Mouse (Mus musculus): ENCODE results near the gene Wdr34. TPM values are rescaled to one million over a fixed set of nuclear protein-coding genes. Genes with fewer than 3 reads are reported as not detected.

The Wdr34 gene
- polyA plus RNA-seq, 1 experiment from 2014 or later, result 17.5 TPM

- Histone ChIP-seq H3K4me3 (ENCODE audit: low read depth, low read length) (peak overlapping the region; percentile 18; the same call in 1 of the 2 replicates), H3K4me2 (peak overlapping the region; percentile 58), H3K9me3 (replicated peaks; ENCODE audit: control insufficient read depth, low read length) (no peaks in the 10 kb centered on the region), H3K27me3 (ENCODE audit: control insufficient read depth, insufficient read depth, low read length) (no peaks in the 10 kb centered on the region), H3K36me3 (ENCODE audit: control insufficient read depth, insufficient read depth, low read length) (0 out of 2 replicates have a peak, but pooled peaks cover 4% of the 10 kb centered on the region), H3K9ac (ENCODE audit: low read depth, low read length) (peak overlapping the region; percentile 58), H3K27ac (ENCODE audit: low read depth, low read length) (no peak overlapping the region), H3K4me1 (ENCODE audit: control insufficient read depth, insufficient read depth, low read length) (0 out of 2 replicates have a peak, but pooled peaks cover 4% of the 10 kb centered on the region)
- 7% methylated on average over 12 of the region's 12 CpGs for WGBS (ENCODE audit: insufficient replicate concordance)
- ATAC-seq (replicated peaks; ENCODE audit: insufficient number of reproducible peaks, low FRiP score, low TSS enrichment), result 0 out of 2 replicates have a peak, but pooled peaks have one; percentile 33
Measured at GRCm38 (mm10) chr2:30084632-30085031, 36.0 kb upstream of the Wdr34 start.

GRCm38 (mm10) chr2:30084113-30084512, 35.4 kb upstream of the Wdr34 start:
- Histone ChIP-seq H3K4me1 (ENCODE audit: control insufficient read depth, insufficient read depth, low read length) (peaks cover 9% of the 10 kb centered on the region; the same call in 1 of the 2 replicates), H3K27ac (ENCODE audit: low read depth, low read length) (no peak overlapping the region), H3K27me3 (ENCODE audit: control insufficient read depth, insufficient read depth, low read length) (no peaks in the 10 kb centered on the region), H3K4me3 (ENCODE audit: low read depth, low read length) (no peak overlapping the region), H3K36me3 (ENCODE audit: control insufficient read depth, insufficient read depth, low read length) (0 out of 2 replicates have a peak, but pooled peaks cover 4% of the 10 kb centered on the region), H3K9ac (ENCODE audit: low read depth, low read length) (no peak overlapping the region), H3K4me2 (peak overlapping the region; percentile 58), H3K9me3 (replicated peaks; ENCODE audit: control insufficient read depth, low read length) (no peaks in the 10 kb centered on the region)
- WGBS (ENCODE audit: insufficient replicate concordance), result 54% methylated on average over 5 of the region's 5 CpGs
- ATAC-seq (replicated peaks; ENCODE audit: insufficient number of reproducible peaks, low FRiP score, low TSS enrichment), result no peak

- Histone ChIP-seq H3K27ac (ENCODE audit: low read depth, low read length) (no peak overlapping the region), H3K4me1 (ENCODE audit: control insufficient read depth, insufficient read depth, low read length) (peaks cover 16% of the 10 kb centered on the region), H3K9me3 (replicated peaks; ENCODE audit: control insufficient read depth, low read length) (no peaks in the 10 kb centered on the region), H3K9ac (ENCODE audit: low read depth, low read length) (no peak overlapping the region), H3K4me2 (no peak overlapping the region), H3K36me3 (ENCODE audit: control insufficient read depth, insufficient read depth, low read length) (no peaks in the 10 kb centered on the region), H3K27me3 (ENCODE audit: control insufficient read depth, insufficient read depth, low read length) (no peaks in the 10 kb centered on the region), H3K4me3 (ENCODE audit: low read depth, low read length) (no peak overlapping the region)
- 86% methylated on average over 15 of the region's 15 CpGs for WGBS (ENCODE audit: insufficient replicate concordance)
- ATAC-seq (replicated peaks; ENCODE audit: insufficient number of reproducible peaks, low FRiP score, low TSS enrichment), result no peak
Measured at GRCm38 (mm10) chr2:30080181-30080800, 31.6 kb upstream of the Wdr34 start.

- Histone ChIP-seq H3K27me3 (ENCODE audit: control insufficient read depth, insufficient read depth, low read length) (no peaks in the 10 kb centered on the region), H3K9ac (ENCODE audit: low read depth, low read length) (peak overlapping the region; percentile 54), H3K9me3 (replicated peaks; ENCODE audit: control insufficient read depth, low read length) (no peaks in the 10 kb centered on the region), H3K27ac (ENCODE audit: low read depth, low read length) (peak overlapping the region; percentile 86), H3K36me3 (ENCODE audit: control insufficient read depth, insufficient read depth, low read length) (no peaks in the 10 kb centered on the region), H3K4me2 (peak overlapping the region; percentile 96), H3K4me1 (ENCODE audit: control insufficient read depth, insufficient read depth, low read length) (peaks cover 13% of the 10 kb centered on the region), H3K4me3 (ENCODE audit: low read depth, low read length) (no peak overlapping the region)
- 60% methylated on average over 4 of the region's 4 CpGs for WGBS (ENCODE audit: insufficient replicate concordance)
- ATAC-seq (replicated peaks; ENCODE audit: insufficient number of reproducible peaks, low FRiP score, low TSS enrichment), result no peak
Measured at GRCm38 (mm10) chr2:30078760-30079159, 30.1 kb upstream of the Wdr34 start.

- H3K9me3 ChIP-seq (replicated peaks; ENCODE audit: control insufficient read depth, low read length), result no peaks in the 10 kb centered on the region
- H3K27ac ChIP-seq (ENCODE audit: low read depth, low read length), result peak overlapping the region; percentile 86
- H3K27me3 ChIP-seq (ENCODE audit: control insufficient read depth, insufficient read depth, low read length), result no peaks in the 10 kb centered on the region
- no peaks in the 10 kb centered on the region for H3K36me3 ChIP-seq (ENCODE audit: control insufficient read depth, insufficient read depth, low read length)
- peak overlapping the region; percentile 64 for H3K4me3 ChIP-seq (ENCODE audit: low read depth, low read length)
- ATAC-seq (replicated peaks; ENCODE audit: insufficient number of reproducible peaks, low FRiP score, low TSS enrichment), result peak; percentile 29; the same call in 1 of the 2 replicates
- WGBS (ENCODE audit: insufficient replicate concordance), result 9% methylated on average over 10 of the region's 10 CpGs
- H3K4me2 ChIP-seq, result peak overlapping the region; percentile 96
- H3K4me1 ChIP-seq (ENCODE audit: control insufficient read depth, insufficient read depth, low read length), result peaks cover 13% of the 10 kb centered on the region
- peak overlapping the region; percentile 81 for H3K9ac ChIP-seq (ENCODE audit: low read depth, low read length)
Measured at GRCm38 (mm10) chr2:30078349-30078712, 29.6 kb upstream of the Wdr34 start.

- WGBS (ENCODE audit: insufficient replicate concordance), result 1% methylated on average over 53 of the region's 53 CpGs
- H3K4me3 ChIP-seq (ENCODE audit: low read depth, low read length), result peak within 1 kb of the TSS; percentile 64
- H3K36me3 ChIP-seq (ENCODE audit: control insufficient read depth, insufficient read depth, low read length), result peaks cover 4% of the 10 kb centered on the region
- H3K4me1 ChIP-seq (ENCODE audit: control insufficient read depth, insufficient read depth, low read length), result peaks cover 13% of the 10 kb centered on the region
- peak within 1 kb of the TSS; percentile 86 for H3K27ac ChIP-seq (ENCODE audit: low read depth, low read length)
- H3K4me2 ChIP-seq, result peak within 1 kb of the TSS; percentile 96
- ATAC-seq (replicated peaks; ENCODE audit: insufficient number of reproducible peaks, low FRiP score, low TSS enrichment), result peak; percentile 61
- no peaks in the 10 kb centered on the region for H3K27me3 ChIP-seq (ENCODE audit: control insufficient read depth, insufficient read depth, low read length)
- peak within 1 kb of the TSS; percentile 81 for H3K9ac ChIP-seq (ENCODE audit: low read depth, low read length)
- H3K9me3 ChIP-seq (replicated peaks; ENCODE audit: control insufficient read depth, low read length), result no peaks in the 10 kb centered on the region
Measured at GRCm38 (mm10) chr2:30077502-30078348, 29.0 kb upstream of the Wdr34 start, which contains the start of gene Pkn3. Gene Pkn3 (plus strand): TSS chr2:30077684.

GRCm38 (mm10) chr2:30076959-30077358, 28.3 kb upstream of the Wdr34 start:
- Histone ChIP-seq H3K4me2 (peak overlapping the region; percentile 96), H3K27ac (ENCODE audit: low read depth, low read length) (peak overlapping the region; percentile 86; the same call in 1 of the 2 replicates), H3K9ac (ENCODE audit: low read depth, low read length) (peak overlapping the region; percentile 81; the same call in 1 of the 2 replicates), H3K36me3 (ENCODE audit: control insufficient read depth, insufficient read depth, low read length) (peaks cover 7% of the 10 kb centered on the region), H3K27me3 (ENCODE audit: control insufficient read depth, insufficient read depth, low read length) (no peaks in the 10 kb centered on the region), H3K4me3 (ENCODE audit: low read depth, low read length) (no peak overlapping the region; the same call in 1 of the 2 replicates), H3K9me3 (replicated peaks; ENCODE audit: control insufficient read depth, low read length) (no peaks in the 10 kb centered on the region), H3K4me1 (ENCODE audit: control insufficient read depth, insufficient read depth, low read length) (peaks cover 13% of the 10 kb centered on the region)
- WGBS (ENCODE audit: insufficient replicate concordance), result 61% methylated on average over 6 of the region's 6 CpGs
- ATAC-seq (replicated peaks; ENCODE audit: insufficient number of reproducible peaks, low FRiP score, low TSS enrichment), result no peak

- Histone ChIP-seq H3K27ac (ENCODE audit: low read depth, low read length) (no peak overlapping the region), H3K4me2 (no peak overlapping the region), H3K36me3 (ENCODE audit: control insufficient read depth, insufficient read depth, low read length) (peaks cover 7% of the 10 kb centered on the region), H3K4me3 (ENCODE audit: low read depth, low read length) (no peak overlapping the region), H3K27me3 (ENCODE audit: control insufficient read depth, insufficient read depth, low read length) (no peaks in the 10 kb centered on the region), H3K9me3 (replicated peaks; ENCODE audit: control insufficient read depth, low read length) (no peaks in the 10 kb centered on the region), H3K9ac (ENCODE audit: low read depth, low read length) (no peak overlapping the region), H3K4me1 (ENCODE audit: control insufficient read depth, insufficient read depth, low read length) (peaks cover 13% of the 10 kb centered on the region)
- ATAC-seq (replicated peaks; ENCODE audit: insufficient number of reproducible peaks, low FRiP score, low TSS enrichment), result no peak
- 92% methylated on average over 9 of the region's 9 CpGs for WGBS (ENCODE audit: insufficient replicate concordance)
Measured at GRCm38 (mm10) chr2:30076439-30076838, 27.8 kb upstream of the Wdr34 start.
